Mouse (Mus musculus) forebrain, postnatal 0 days (tissue): Measurements from ENCODE around the gene Scd3. TPM values are rescaled to one million over a fixed set of nuclear protein-coding genes. Genes with fewer than 3 reads are reported as not detected.

ENCODE experiments used
- ATAC-seq: fragments of 200-750 bp; cut with Nextera tagmentation; 2 replicates; pipeline ENCODE4 v1.8.0; 2017; ENCODE audit warnings: mild to moderate bottlenecking, moderate library complexity
- DNase-seq: peaks from one replicate; pipeline ENCODE4 v3.0.0-alpha.2; 2015
- H3K27ac ChIP-seq: fragments of 300-500 bp; sonication (generic); 2 replicates; pipeline ENCODE4 v1.5.1; 2014; ENCODE audit warnings: low read depth, mild to moderate bottlenecking, antibody characterized with exemption, low read length, moderate library complexity, mixed read lengths
- H3K27me3 ChIP-seq: fragments of 300-500 bp; sonication (generic); 2 replicates; pipeline ENCODE4 v1.6.1; 2014; ENCODE audit warnings: mild to moderate bottlenecking, low read length, mixed read lengths; ENCODE audit not compliant: insufficient read depth
- H3K36me3 ChIP-seq: fragments of 300-500 bp; sonication (generic); 2 replicates; pipeline ENCODE4 v1.6.1; 2014; ENCODE audit warnings: mild to moderate bottlenecking, moderate library complexity; ENCODE audit not compliant: insufficient read depth
- H3K4me1 ChIP-seq: fragments of 300-500 bp; sonication (generic); 2 replicates; pipeline ENCODE4 v1.6.1; 2014; ENCODE audit warnings: antibody characterized with exemption; ENCODE audit not compliant: insufficient read depth
- H3K4me2 ChIP-seq: fragments of 300-500 bp; sonication (generic); 2 replicates; pipeline ENCODE4 v1.6.1; 2014; ENCODE audit warnings: low read depth, mild to moderate bottlenecking, moderate library complexity
- H3K4me3 ChIP-seq: fragments of 300-500 bp; sonication (generic); 2 replicates; pipeline ENCODE4 v1.5.1; 2014; ENCODE audit warnings: low read depth, low read length, mixed read lengths
- H3K9ac ChIP-seq: fragments of 300-500 bp; sonication (generic); 2 replicates; pipeline ENCODE4 v1.6.1; 2014; ENCODE audit warnings: mild to moderate bottlenecking
- H3K9me3 ChIP-seq: fragments of 300-500 bp; sonication (generic); 2 replicates; pipeline ENCODE4 v1.6.1; 2016; ENCODE audit warnings: low read length
- CTCF ChIP-seq: sonication (generic); IDR thresholded peaks from 2 replicates; pipeline ENCODE4 v1.5.1; 2016; ENCODE audit warnings: antibody characterized with exemption, control low read depth, low read depth
- WGBS: fragments of 180-500 bp; shearing (Covaris S2); extraction: QIAGEN DNeasy Blood & Tissue Kit; methylation state at CpG from one replicate; pipeline ENCODE4 v1.1.7; 2014; 5-methylcytosine and 5-hydroxymethylcytosine counted together
- polyA plus RNA-seq: library from polyadenylated mRNA; unstranded; fragments of >200 nt; fragmentation: Nextera tagmentation; extraction: Ambion mirVana; gene quantifications from 2 replicates; pipeline ENCODE4 v1.2.1, GENCODE M21; 2015
- total RNA-seq: library from RNA; depleted of rRNA; stranded (reverse); fragments of >200 nt; gene quantifications from 2 replicates; pipeline ENCODE4 v1.2.3, GENCODE M21; 2014; rRNA removed

The Scd3 gene
- total and polyA plus RNA-seq, 2 experiments from 2014 or later = 4.0 to 4.5 TPM

- H3K4me2 ChIP-seq = peak within 1 kb of the TSS; percentile 98
- peak within 1 kb of the TSS; percentile 95 for H3K4me3 ChIP-seq
- DNase-seq (no peak), ATAC-seq (peak; percentile 65; the same call in 1 of the 2 replicates)
- WGBS = 2% methylated on average over 21 of the region's 21 CpGs
- H3K27ac ChIP-seq = peak within 1 kb of the TSS; percentile 98
- H3K36me3 ChIP-seq = 0 out of 2 replicates have a peak, but pooled peaks cover 11% of the 10 kb centered on the region
- no peak for TF ChIP-seq CTCF
- H3K9me3 ChIP-seq = no peaks in the 10 kb centered on the region
- peaks cover 21% of the 10 kb centered on the region for H3K4me1 ChIP-seq
- no peaks in the 10 kb centered on the region for H3K27me3 ChIP-seq
- peak within 1 kb of the TSS; percentile 98 for H3K9ac ChIP-seq
Observed at GRCm38 (mm10) chr19:44292941-44293768, 90.1 kb downstream of the Scd3 start, which contains the start of gene Scd2. Gene Scd2, plus strand, starts transcription at chr19:44293674.

Other genes starting within 250 kb of the Scd3 start
- gene Cpn1, start 216.7 kb upstream of the Scd3 start, total RNA-seq = 0.46 and 0.57 TPM in 2 replicates
- 0.36 and 0.74 TPM in 2 replicates for gene Cpn1, start 216.7 kb upstream of the Scd3 start, polyA plus RNA-seq
- 0.31 TPM in 1 of 2 replicates, not detected in the other for gene Cyp2c23, start 174.1 kb upstream of the Scd3 start, total RNA-seq
- gene Cyp2c23, start 174.1 kb upstream of the Scd3 start, polyA plus RNA-seq = not detected in 2 replicates
- gene Erlin1, start 133.5 kb upstream of the Scd3 start, total RNA-seq = 8.9 and 11.1 TPM in 2 replicates
- gene Erlin1, start 133.5 kb upstream of the Scd3 start, polyA plus RNA-seq = 11.1 and 16.2 TPM in 2 replicates
- 58.9 and 72.8 TPM in 2 replicates for gene Chuk, start 95.8 kb upstream of the Scd3 start, total RNA-seq
- 16.1 and 25.2 TPM in 2 replicates for gene Chuk, start 95.8 kb upstream of the Scd3 start, polyA plus RNA-seq
- 28.9 and 33.9 TPM in 2 replicates for gene Cwf19l1, start 67.4 kb upstream of the Scd3 start, total RNA-seq
- 27.2 and 29.6 TPM in 2 replicates for gene Cwf19l1, start 67.4 kb upstream of the Scd3 start, polyA plus RNA-seq
- gene Bloc1s2, start 56.8 kb upstream of the Scd3 start, total RNA-seq = 65.5 and 74.3 TPM in 2 replicates
- 205 and 223 TPM in 2 replicates for gene Bloc1s2, start 56.8 kb upstream of the Scd3 start, polyA plus RNA-seq
- 0.14 TPM in 1 of 2 replicates, not detected in the other for gene Pkd2l1, start 10.8 kb upstream of the Scd3 start, total RNA-seq
- 0.05 and 0.06 TPM in 2 replicates for gene Pkd2l1, start 10.8 kb upstream of the Scd3 start, polyA plus RNA-seq
- 540 and 696 TPM in 2 replicates for gene Scd2, start 90.4 kb downstream of the Scd3 start, total RNA-seq
- 162 and 210 TPM in 2 replicates for gene Scd2, start 90.4 kb downstream of the Scd3 start, polyA plus RNA-seq
- 0.23 and 0.43 TPM in 2 replicates for gene Scd4, start 129.8 kb downstream of the Scd3 start, total RNA-seq
- 0.11 and 0.25 TPM in 2 replicates for gene Scd4, start 129.8 kb downstream of the Scd3 start, polyA plus RNA-seq
- gene Scd1, start 204.6 kb downstream of the Scd3 start, total RNA-seq = 30.8 and 41.0 TPM in 2 replicates
- gene Scd1, start 204.6 kb downstream of the Scd3 start, polyA plus RNA-seq = 5.2 and 8.7 TPM in 2 replicates